Mouse (Mus musculus) NIH3T3 (cell line): ENCODE measurements at regions not wholly inside any gene's neighbourhood (a gene's known extent, or its start where the extent isn't known, plus 50 kb on each side); places are given as distances from the start of the nearest gene placed in this dataset.

Source experiments
- DNase-seq: peaks from one replicate; pipeline ENCODE4 v3.0.0-alpha.2; 2012; ENCODE audit warnings: low read depth

DNA sequence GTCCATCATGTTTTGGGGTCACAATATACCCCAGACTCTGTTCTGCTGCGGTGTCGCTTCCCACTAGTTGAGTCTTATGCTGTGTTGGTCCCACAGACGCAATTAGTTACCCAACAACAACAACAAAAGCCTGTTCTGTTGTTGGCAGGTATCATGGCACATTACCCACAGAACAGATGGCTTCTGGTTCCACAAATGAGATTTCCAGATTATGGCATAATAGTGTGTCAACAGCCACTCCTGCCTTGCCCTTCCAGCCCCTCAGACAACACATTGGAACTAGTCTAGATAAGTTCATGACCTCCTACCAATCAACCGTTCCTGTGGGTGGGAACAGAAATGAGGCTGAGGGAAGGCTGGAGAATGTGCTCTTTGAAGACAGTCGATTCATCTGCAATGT lies 351.5 kb downstream of the Fut8 start:
- no peak for DNase-seq

GRCm38 (mm10) chr12:77594092-77594491 lies 356.2 kb downstream of the Fut8 start:
- DNase-seq = no peak

DNA sequence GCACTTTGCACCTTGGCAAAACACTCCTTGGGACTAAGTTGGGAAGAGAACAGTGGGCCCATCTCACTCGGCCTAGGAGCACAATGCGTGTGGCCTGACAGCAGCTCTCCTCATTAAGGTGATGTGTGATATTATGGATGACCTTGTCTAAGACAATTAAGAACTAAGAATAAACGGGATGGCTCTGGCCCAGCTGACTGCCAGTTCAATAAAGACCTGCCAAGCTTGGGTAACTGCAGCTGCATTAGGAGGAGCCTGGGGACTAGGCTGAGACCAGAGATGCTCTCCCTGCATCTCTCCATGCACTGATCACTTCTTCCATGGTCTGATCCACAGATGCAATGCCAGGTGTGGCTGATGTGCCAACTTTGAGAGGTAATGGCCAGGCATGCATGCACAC lies 356.7 kb downstream of the Fut8 start:
- no peak for DNase-seq

GRCm38 (mm10) chr12:77595821-77596220 lies 357.9 kb downstream of the Fut8 start:
- no peak for DNase-seq

- DNase-seq = no peak
Measured at GRCm38 (mm10) chr12:77596676-77597075, 358.8 kb downstream of the Fut8 start.

- DNase-seq = peak; percentile 6
Measured at GRCm38 (mm10) chr12:77597627-77598333, 359.9 kb downstream of the Fut8 start.

DNA sequence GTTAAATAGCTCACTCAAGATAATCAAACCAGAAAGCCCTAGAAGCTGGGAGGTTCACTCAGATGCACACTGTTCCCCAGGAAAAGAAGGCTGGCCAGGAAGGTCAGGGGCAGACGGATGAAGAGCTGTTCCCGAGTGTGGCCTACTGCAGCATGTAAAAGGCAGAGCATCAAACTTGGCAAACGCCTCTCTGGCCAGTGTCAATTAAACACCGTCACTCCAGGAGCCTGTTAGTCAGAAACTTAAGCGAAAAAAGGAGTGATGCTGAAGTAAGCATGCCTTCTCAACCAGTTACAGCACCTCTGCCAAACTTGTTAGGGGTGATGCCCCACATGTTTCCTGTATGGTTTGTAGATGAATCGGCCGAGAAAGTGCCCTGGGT lies 360.4 kb downstream of the Fut8 start:
- no peak for DNase-seq

- no peak for DNase-seq
Measured at GRCm38 (mm10) chr12:77599391-77599790, 361.5 kb downstream of the Fut8 start.

- DNase-seq = no peak
Measured at GRCm38 (mm10) chr12:77603832-77604501, 366.0 kb downstream of the Fut8 start.

GRCm38 (mm10) chr12:77617552-77617951 lies 379.6 kb downstream of the Fut8 start:
- no peak for DNase-seq

GRCm38 (mm10) chr12:77622243-77622642 lies 384.3 kb downstream of the Fut8 start:
- no peak for DNase-seq

GRCm38 (mm10) chr12:77624323-77624722 lies 386.4 kb downstream of the Fut8 start:
- DNase-seq = peak; percentile 5

DNA sequence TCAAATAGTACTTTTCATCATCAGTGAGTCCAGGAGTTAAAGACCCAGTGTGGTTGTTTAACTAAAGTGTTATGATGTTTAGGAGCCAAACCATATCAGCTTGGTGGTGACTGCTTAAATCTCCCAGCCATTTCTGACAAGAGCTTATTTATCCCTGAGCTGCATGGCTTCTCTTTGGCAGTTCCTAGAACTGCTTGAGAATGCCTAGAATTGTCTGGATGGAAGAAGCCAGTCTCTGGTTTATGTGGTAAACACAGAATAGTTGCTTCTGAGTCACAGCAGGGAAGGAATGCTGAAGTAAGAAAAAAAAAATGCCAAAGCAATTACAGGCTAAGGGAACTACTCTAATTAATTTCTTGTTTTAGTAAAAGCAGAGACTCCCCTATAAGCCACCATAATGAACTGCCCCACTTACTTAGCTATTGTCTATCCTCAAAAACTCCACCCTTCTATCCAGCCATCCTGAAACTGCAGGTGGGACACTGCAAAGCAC lies 390.5 kb downstream of the Fut8 start:
- DNase-seq = peak; percentile 11

DNA sequence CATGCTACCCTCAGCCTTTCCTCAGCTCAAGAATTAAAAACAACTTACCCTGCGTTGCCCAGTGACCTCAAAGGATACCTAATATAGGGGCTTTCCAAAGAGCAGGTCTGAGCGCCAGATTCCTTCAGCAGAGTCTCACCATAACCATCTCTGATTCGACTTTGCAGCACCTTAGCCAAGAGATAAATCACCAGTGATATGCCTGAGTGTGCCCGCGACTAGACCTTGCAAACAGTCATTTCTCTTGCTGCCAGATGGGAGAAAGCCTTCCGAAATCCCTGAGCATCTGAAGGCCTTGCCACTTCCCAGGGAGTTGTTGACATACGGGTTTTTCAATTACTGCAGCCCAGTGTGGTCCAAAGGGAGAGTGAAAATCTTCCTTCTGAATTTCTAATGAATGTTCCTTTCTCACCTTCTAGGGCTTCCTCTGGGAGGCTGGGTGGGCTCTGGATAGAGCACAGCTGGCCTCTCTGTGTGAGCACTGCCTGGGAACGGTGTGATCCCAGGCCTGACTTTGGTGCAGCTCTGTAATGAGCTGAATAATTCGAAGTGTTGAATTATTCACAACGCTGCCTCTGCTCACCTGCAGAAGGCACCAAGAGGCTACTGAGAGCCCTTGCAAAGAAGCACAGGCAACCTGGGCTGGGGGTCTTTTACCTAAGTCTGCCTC lies 396.2 kb downstream of the Fut8 start:
- DNase-seq = no peak

DNA sequence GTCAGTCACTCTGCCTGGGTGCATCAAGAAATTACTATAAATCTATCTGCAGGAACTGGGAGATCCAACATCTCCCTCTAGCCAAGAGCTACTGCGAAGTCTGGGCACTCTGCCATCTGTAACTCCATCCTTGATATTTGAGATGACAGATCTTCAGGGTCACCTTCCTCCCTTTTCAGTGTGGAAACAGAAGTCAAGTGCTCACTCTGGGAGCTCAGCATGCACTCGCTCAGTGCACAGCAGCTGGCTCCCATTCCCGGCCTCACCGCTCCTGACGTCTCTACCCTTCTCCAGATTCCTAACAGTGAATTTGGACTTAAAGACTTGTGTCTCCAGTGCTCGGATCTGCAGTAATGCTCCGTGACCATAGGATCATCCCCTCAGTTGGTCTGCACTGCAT lies 400.3 kb downstream of the Fut8 start:
- peak; percentile 11 for DNase-seq

DNA sequence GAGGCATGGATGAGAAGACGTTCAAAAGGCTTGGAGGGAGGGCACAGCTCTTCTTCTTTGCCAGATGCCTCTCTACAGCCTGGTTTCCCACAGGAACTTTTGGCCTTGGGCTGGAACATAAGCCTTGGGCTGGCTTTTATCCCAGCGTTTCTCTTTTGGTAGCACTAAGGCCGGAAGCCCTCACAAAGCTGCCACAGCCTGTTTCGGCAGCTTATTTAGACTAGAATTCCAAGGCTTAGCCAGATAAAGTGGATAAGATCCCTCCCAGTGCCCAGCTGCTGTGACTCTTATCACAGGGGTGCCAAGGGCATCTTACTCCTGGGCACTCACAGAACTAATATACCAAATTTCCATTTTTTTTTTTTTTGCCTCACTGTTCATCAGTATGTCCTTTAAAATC lies 404.4 kb downstream of the Fut8 start:
- DNase-seq = no peak

DNA sequence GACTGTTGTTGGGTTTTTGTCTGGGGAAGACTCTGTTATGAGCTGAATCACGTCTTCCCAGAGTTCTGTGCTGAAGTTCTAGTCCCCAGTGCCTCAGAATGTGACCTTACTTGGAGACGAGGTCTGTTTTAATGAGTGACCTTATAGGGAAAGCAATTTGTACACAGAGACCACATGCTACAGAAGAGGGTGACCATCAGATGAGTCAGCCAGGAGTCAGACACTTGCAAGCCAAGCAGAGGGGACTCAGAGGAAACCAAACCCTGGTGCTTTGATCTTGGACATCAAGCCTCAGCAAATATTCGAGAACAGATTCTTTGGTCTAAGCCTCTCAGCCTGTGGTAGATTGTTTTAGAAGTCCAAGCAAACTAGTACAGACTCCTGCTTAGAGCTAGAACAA lies 409.9 kb downstream of the Fut8 start:
- no peak for DNase-seq

- no peak for DNase-seq
Measured at GRCm38 (mm10) chr12:77654282-77654681, 416.4 kb downstream of the Fut8 start.

GRCm38 (mm10) chr12:77657060-77657459 lies 419.1 kb downstream of the Fut8 start:
- DNase-seq = no peak

DNA sequence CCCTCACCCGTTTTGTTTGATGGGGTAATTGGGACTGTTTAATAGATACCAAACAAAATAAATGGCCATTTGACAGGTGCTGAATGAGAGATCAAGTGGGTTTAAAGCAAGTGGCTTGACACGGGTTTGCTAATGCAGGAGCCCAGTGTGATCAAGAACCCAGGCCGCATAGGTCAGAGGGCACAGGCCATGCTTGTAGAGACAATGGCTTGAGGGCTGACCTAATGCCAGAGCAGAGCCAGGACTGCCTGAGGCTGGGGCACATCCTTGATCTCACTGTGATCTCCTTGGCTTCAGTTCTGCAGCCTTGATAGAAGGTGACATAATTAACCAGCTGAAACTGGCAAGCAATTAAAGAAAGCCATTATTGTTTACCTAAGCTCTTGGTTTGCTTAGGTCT lies 420.0 kb downstream of the Fut8 start:
- DNase-seq = no peak

- no peak for DNase-seq
Measured at GRCm38 (mm10) chr12:77663180-77663579, 425.3 kb downstream of the Fut8 start.

DNA sequence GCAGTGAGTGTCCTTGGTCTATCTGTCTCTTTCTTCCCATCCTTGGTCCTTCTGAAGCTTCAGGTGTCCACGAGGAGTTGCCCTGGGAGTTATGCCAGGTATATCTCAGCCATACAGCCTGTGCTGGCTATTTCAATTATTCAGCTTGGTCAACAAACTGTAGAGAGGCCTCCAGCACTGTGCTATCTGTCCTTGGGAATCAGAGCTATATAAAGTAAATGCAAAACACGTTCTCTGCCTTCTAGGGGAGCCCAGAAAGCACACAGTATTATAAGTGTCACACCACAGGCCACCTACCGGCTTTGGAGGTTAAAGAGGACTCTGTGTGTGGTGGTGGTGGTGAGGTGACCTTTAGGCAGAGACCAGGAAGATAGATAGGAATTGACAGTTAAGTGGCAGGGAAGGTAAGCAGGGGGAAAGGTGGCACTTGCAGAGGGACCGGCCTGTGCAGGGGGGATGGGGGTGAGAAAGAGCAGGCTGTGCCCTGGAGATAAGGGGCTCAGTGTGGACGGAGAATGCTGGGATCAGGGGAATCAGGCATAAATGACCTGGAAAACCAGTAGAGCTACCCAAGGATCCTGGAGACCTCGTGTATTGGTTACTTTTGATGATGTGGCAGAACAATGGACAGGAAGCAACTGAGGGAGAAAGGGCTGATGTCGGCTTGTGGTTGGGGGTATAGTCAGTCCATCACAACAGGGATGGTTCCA lies 425.9 kb downstream of the Fut8 start:
- DNase-seq = no peak

- DNase-seq = no peak
Measured at GRCm38 (mm10) chr12:77666411-77666810, 428.5 kb downstream of the Fut8 start.
